Mouse (Mus musculus): ENCODE results near the gene 4933427I04Rik. TPM values are rescaled to one million over a fixed set of nuclear protein-coding genes. Genes with fewer than 3 reads are reported as not detected.

4933427I04Rik gene
- polyA plus RNA-seq (2014; fragmentation: Nextera tagmentation; extraction: Ambion mirVana): not detected in 2 replicates

- Histone ChIP-seq H3K27me3 (ENCODE audit: control insufficient read depth, insufficient read depth, low read length) (no peaks in the 10 kb centered on the region), H3K4me3 (ENCODE audit: low read depth, low read length) (no peak within 1 kb of the TSS), H3K4me1 (ENCODE audit: control insufficient read depth, insufficient read depth, low read length) (no peaks in the 10 kb centered on the region), H3K27ac (ENCODE audit: low read depth, low read length) (no peak within 1 kb of the TSS), H3K4me2 (no peak within 1 kb of the TSS), H3K9ac (ENCODE audit: low read depth, low read length) (no peak within 1 kb of the TSS), H3K36me3 (ENCODE audit: control insufficient read depth, insufficient read depth, low read length) (no peaks in the 10 kb centered on the region), H3K9me3 (replicated peaks; ENCODE audit: control insufficient read depth, low read length) (no peaks in the 10 kb centered on the region)
- ATAC-seq (replicated peaks; ENCODE audit: insufficient number of reproducible peaks, low FRiP score, low TSS enrichment): no peak
- WGBS (ENCODE audit: insufficient replicate concordance): 80% methylated on average over 3 of the region's 3 CpGs
These were observed at the start of gene 4933427I04Rik for GRCm38 (mm10) chr4:123859379-123859778. Gene 4933427I04Rik (plus strand): TSS chr4:123859679.

GRCm38 (mm10) chr4:123810475-123811295 lies 48.8 kb upstream of the 4933427I04Rik start:
- H3K4me2 ChIP-seq: no peak overlapping the region
- ATAC-seq (replicated peaks; ENCODE audit: insufficient number of reproducible peaks, low FRiP score, low TSS enrichment): no peak
- H3K4me3 ChIP-seq (ENCODE audit: low read depth, low read length): no peak overlapping the region
- no peak overlapping the region for H3K27ac ChIP-seq (ENCODE audit: low read depth, low read length)
- no peaks in the 10 kb centered on the region for H3K36me3 ChIP-seq (ENCODE audit: control insufficient read depth, insufficient read depth, low read length)
- no peaks in the 10 kb centered on the region for H3K27me3 ChIP-seq (ENCODE audit: control insufficient read depth, insufficient read depth, low read length)
- no peaks in the 10 kb centered on the region for H3K9me3 ChIP-seq (replicated peaks; ENCODE audit: control insufficient read depth, low read length)
- 69% methylated on average over 12 of the region's 12 CpGs for WGBS (ENCODE audit: insufficient replicate concordance)
- no peak overlapping the region for H3K9ac ChIP-seq (ENCODE audit: low read depth, low read length)
- no peaks in the 10 kb centered on the region for H3K4me1 ChIP-seq (ENCODE audit: control insufficient read depth, insufficient read depth, low read length)

- WGBS (ENCODE audit: insufficient replicate concordance): 73% methylated on average over 3 of the region's 3 CpGs
- H3K36me3 ChIP-seq (ENCODE audit: control insufficient read depth, insufficient read depth, low read length): no peaks in the 10 kb centered on the region
- no peak for ATAC-seq (replicated peaks; ENCODE audit: insufficient number of reproducible peaks, low FRiP score, low TSS enrichment)
- no peak overlapping the region for H3K27ac ChIP-seq (ENCODE audit: low read depth, low read length)
- H3K4me1 ChIP-seq (ENCODE audit: control insufficient read depth, insufficient read depth, low read length): no peaks in the 10 kb centered on the region
- no peak overlapping the region for H3K4me3 ChIP-seq (ENCODE audit: low read depth, low read length)
- no peaks in the 10 kb centered on the region for H3K9me3 ChIP-seq (replicated peaks; ENCODE audit: control insufficient read depth, low read length)
- H3K27me3 ChIP-seq (ENCODE audit: control insufficient read depth, insufficient read depth, low read length): no peaks in the 10 kb centered on the region
- no peak overlapping the region for H3K9ac ChIP-seq (ENCODE audit: low read depth, low read length)
- no peak overlapping the region for H3K4me2 ChIP-seq
These were observed 47.0 kb upstream of the 4933427I04Rik start for GRCm38 (mm10) chr4:123812525-123812924.

GRCm38 (mm10) chr4:123814030-123814501 lies 45.4 kb upstream of the 4933427I04Rik start:
- Histone ChIP-seq H3K4me2 (no peak overlapping the region), H3K27ac (ENCODE audit: low read depth, low read length) (no peak overlapping the region), H3K36me3 (ENCODE audit: control insufficient read depth, insufficient read depth, low read length) (no peaks in the 10 kb centered on the region), H3K9ac (ENCODE audit: low read depth, low read length) (no peak overlapping the region), H3K27me3 (ENCODE audit: control insufficient read depth, insufficient read depth, low read length) (no peaks in the 10 kb centered on the region), H3K4me3 (ENCODE audit: low read depth, low read length) (no peak overlapping the region), H3K4me1 (ENCODE audit: control insufficient read depth, insufficient read depth, low read length) (no peaks in the 10 kb centered on the region), H3K9me3 (replicated peaks; ENCODE audit: control insufficient read depth, low read length) (no peaks in the 10 kb centered on the region)
- no peak for ATAC-seq (replicated peaks; ENCODE audit: insufficient number of reproducible peaks, low FRiP score, low TSS enrichment)
- 67% methylated on average over 7 of the region's 7 CpGs for WGBS (ENCODE audit: insufficient replicate concordance)

GRCm38 (mm10) chr4:123819093-123819610 lies 40.3 kb upstream of the 4933427I04Rik start:
- Histone ChIP-seq H3K27ac (ENCODE audit: low read depth, low read length) (no peak overlapping the region), H3K9me3 (replicated peaks; ENCODE audit: control insufficient read depth, low read length) (no peaks in the 10 kb centered on the region), H3K4me3 (ENCODE audit: low read depth, low read length) (no peak overlapping the region), H3K4me1 (ENCODE audit: control insufficient read depth, insufficient read depth, low read length) (no peaks in the 10 kb centered on the region), H3K9ac (ENCODE audit: low read depth, low read length) (no peak overlapping the region), H3K36me3 (ENCODE audit: control insufficient read depth, insufficient read depth, low read length) (no peaks in the 10 kb centered on the region), H3K27me3 (ENCODE audit: control insufficient read depth, insufficient read depth, low read length) (no peaks in the 10 kb centered on the region), H3K4me2 (no peak overlapping the region)
- ATAC-seq (replicated peaks; ENCODE audit: insufficient number of reproducible peaks, low FRiP score, low TSS enrichment): no peak
- 50% methylated on average over 4 of the region's 4 CpGs for WGBS (ENCODE audit: insufficient replicate concordance)

- 75% methylated on average over 8 of the region's 8 CpGs for WGBS (ENCODE audit: insufficient replicate concordance)
- ATAC-seq (replicated peaks; ENCODE audit: insufficient number of reproducible peaks, low FRiP score, low TSS enrichment): no peak
These were observed 17.4 kb upstream of the 4933427I04Rik start for GRCm38 (mm10) chr4:123842126-123842525.

GRCm38 (mm10) chr4:123856888-123857287 lies 2.6 kb upstream of the 4933427I04Rik start:
- no peak for ATAC-seq (replicated peaks; ENCODE audit: insufficient number of reproducible peaks, low FRiP score, low TSS enrichment)
- no peaks in the 10 kb centered on the region for H3K4me1 ChIP-seq (ENCODE audit: control insufficient read depth, insufficient read depth, low read length)
- H3K36me3 ChIP-seq (ENCODE audit: control insufficient read depth, insufficient read depth, low read length): no peaks in the 10 kb centered on the region
- no peaks in the 10 kb centered on the region for H3K27me3 ChIP-seq (ENCODE audit: control insufficient read depth, insufficient read depth, low read length)
- no peak overlapping the region for H3K4me2 ChIP-seq
- no peaks in the 10 kb centered on the region for H3K9me3 ChIP-seq (replicated peaks; ENCODE audit: control insufficient read depth, low read length)
- H3K9ac ChIP-seq (ENCODE audit: low read depth, low read length): no peak overlapping the region
- no peak overlapping the region for H3K4me3 ChIP-seq (ENCODE audit: low read depth, low read length)
- no peak overlapping the region for H3K27ac ChIP-seq (ENCODE audit: low read depth, low read length)
- WGBS (ENCODE audit: insufficient replicate concordance): 71% methylated on average over 4 of the region's 4 CpGs

More at GRCm38 (mm10) chr4:123842126-123842525, 17.4 kb upstream of the 4933427I04Rik start:
- Histone ChIP-seq H3K27me3 (ENCODE audit: control insufficient read depth, insufficient read depth, low read length) (no peaks in the 10 kb centered on the region), H3K36me3 (ENCODE audit: control insufficient read depth, insufficient read depth, low read length) (no peaks in the 10 kb centered on the region), H3K4me2 (no peak overlapping the region), H3K4me3 (ENCODE audit: low read depth, low read length) (no peak overlapping the region), H3K27ac (ENCODE audit: low read depth, low read length) (no peak overlapping the region), H3K4me1 (ENCODE audit: control insufficient read depth, insufficient read depth, low read length) (no peaks in the 10 kb centered on the region), H3K9me3 (replicated peaks; ENCODE audit: control insufficient read depth, low read length) (no peaks in the 10 kb centered on the region), H3K9ac (ENCODE audit: low read depth, low read length) (no peak overlapping the region)

GRCm38 (mm10) chr4:123858090-123858489 lies 1.4 kb upstream of the 4933427I04Rik start:
- Histone ChIP-seq H3K27me3 (ENCODE audit: control insufficient read depth, insufficient read depth, low read length) (no peaks in the 10 kb centered on the region), H3K4me1 (ENCODE audit: control insufficient read depth, insufficient read depth, low read length) (no peaks in the 10 kb centered on the region), H3K36me3 (ENCODE audit: control insufficient read depth, insufficient read depth, low read length) (no peaks in the 10 kb centered on the region), H3K4me3 (ENCODE audit: low read depth, low read length) (no peak overlapping the region), H3K9me3 (replicated peaks; ENCODE audit: control insufficient read depth, low read length) (no peaks in the 10 kb centered on the region), H3K9ac (ENCODE audit: low read depth, low read length) (no peak overlapping the region), H3K4me2 (no peak overlapping the region), H3K27ac (ENCODE audit: low read depth, low read length) (no peak overlapping the region)
- no peak for ATAC-seq (replicated peaks; ENCODE audit: insufficient number of reproducible peaks, low FRiP score, low TSS enrichment)
- WGBS (ENCODE audit: insufficient replicate concordance): 82% methylated on average over 7 of the region's 7 CpGs

All from heart, embryonic 11.5 days (tissue).